Mouse (Mus musculus) Patski (cell line): ENCODE results near the gene Map10. TPM values are rescaled to one million over a fixed set of nuclear protein-coding genes. Genes with fewer than 3 reads are reported as not detected.

Experiments used
- ATAC-seq: fragments of 100-300 bp; one replicate; pipeline ENCODE4 v1.8.0; 2021
- CTCF ChIA-PET: fragments of 350-600 bp; sonication (Branson Sonifier 250); formaldehyde crosslinking; loops from one replicate; lab custom pipeline; 2022; ENCODE audit warnings: inconsistent platforms; lab: Charles Lee
- POLR2A ChIA-PET: fragments of 350-600 bp; sonication (Branson Sonifier 250); formaldehyde crosslinking; loops from one replicate; lab custom pipeline; 2022; ENCODE audit warnings: antibody characterized with exemption, inconsistent platforms; lab: Charles Lee
- DNase-seq: peaks from one replicate; pipeline ENCODE4 v3.0.0-alpha.2; 2011; ENCODE audit warnings: low read depth, low spot score
- H3K27me3 ChIP-seq: fragments of 371-371 bp; one replicate; pipeline ENCODE4 v1.5.1; 2021
- CTCF ChIP-seq: fragments of 100-300 bp; IDR thresholded peaks from one replicate; pipeline ENCODE4 v1.5.1; 2021
- in situ Hi-C: fragments of 300-500 bp; cut with MboI; formaldehyde crosslinking; loops from 3 replicates; pipeline ENCODE4 v1.11.1; 2018; ENCODE audit warnings: low pct_unique_long_range_greater_than_20kb, mixed read lengths
- polyA plus RNA-seq: library from polyadenylated mRNA; unstranded; gene quantifications from one replicate; pipeline ENCODE4 v1.2.3, GENCODE M21; 2021

The Map10 gene
- polyA plus RNA-seq, 1 experiment from 2014 or later: not detected

DNA sequence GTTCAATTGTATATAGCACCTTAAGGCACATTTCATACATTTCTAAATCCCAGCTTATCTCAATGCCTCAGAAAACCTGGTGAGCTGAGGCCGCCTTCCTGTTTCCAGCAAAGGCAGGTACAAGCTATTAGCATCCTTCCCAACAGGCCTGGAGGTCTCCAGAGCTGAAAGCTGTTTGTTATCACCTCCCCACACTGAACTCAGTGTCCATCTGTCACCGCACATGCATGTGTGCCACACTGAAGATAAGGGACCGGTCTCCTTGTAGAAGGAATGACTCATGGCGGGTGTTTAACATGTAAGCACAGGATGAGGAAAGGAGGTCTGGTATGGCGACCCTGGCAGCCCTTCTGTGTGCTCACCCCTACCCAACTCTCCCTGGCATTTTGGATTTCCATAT is 41.9 kb downstream of the Map10 start:
- ATAC-seq (no peak), DNase-seq (no peak)
- CTCF ChIA-PET: interaction anchor here (0.8 kb wide), 1 partner anchor 137 kb away, joined by 3 read pairs; no protein-coding TSS in a partner anchor
- POLR2A ChIA-PET: interaction anchor here (0.9 kb wide), 1 partner anchor 34 kb away, joined by 3 read pairs; no protein-coding TSS in a partner anchor
- in situ Hi-C loops: no loop called here
- no peaks in the 10 kb centered on the region for H3K27me3 ChIP-seq
- TF ChIP-seq CTCF: no peak

DNA sequence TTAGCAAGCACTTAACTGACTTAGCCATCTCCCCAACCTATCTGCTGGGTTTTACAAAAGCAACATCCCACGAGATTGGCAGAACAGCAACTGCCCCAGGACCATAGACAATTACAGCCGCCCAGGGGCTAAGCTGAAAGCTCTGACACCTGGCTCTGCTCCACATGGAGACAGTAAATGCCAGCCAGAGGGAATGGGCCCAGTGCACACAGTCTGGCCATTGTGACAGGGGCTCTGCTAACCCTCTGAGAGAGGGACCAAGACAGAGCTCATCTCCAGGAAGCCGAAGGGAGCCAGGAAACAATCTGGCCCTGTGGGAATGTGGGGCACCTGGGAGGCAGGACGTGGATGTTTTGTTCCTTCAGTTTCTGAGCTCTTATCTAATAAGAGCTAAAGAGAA is 46.6 kb downstream of the Map10 start:
- ChIA-PET CTCF (no interaction called here), POLR2A (no interaction called here)
- no peak for ATAC-seq
- no peak for DNase-seq
- H3K27me3 ChIP-seq: no peaks in the 10 kb centered on the region
- in situ Hi-C loops: no loop called here
- TF ChIP-seq CTCF: no peak

DNA sequence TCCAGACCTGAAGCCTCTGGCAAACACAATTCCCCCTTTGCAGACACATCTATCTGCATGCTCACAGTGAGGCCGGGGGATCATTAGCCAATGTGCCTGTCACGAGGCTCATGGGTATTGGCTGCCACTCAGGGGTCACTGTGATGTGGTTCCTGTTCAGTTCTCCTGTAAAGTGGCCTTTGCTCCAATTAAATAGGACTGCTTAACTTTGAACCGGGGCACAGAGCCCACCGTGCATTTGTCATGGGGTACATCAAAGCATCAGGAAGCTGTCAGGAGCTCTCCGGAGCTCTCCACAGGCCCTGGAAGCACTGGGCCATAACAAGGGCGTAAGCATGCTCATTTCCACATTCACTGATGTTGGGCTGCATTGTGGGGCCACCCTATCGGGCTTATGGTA is 47.0 kb downstream of the Map10 start:
- TF ChIP-seq CTCF: no peak
- ATAC-seq (no peak), DNase-seq (no peak)
- in situ Hi-C loops: no loop called here
- no peaks in the 10 kb centered on the region for H3K27me3 ChIP-seq
- POLR2A ChIA-PET: no interaction called here
- CTCF ChIA-PET: interaction anchor here (0.7 kb wide), 1 partner anchor 18 kb away, joined by 3 read pairs; no protein-coding TSS in a partner anchor

DNA sequence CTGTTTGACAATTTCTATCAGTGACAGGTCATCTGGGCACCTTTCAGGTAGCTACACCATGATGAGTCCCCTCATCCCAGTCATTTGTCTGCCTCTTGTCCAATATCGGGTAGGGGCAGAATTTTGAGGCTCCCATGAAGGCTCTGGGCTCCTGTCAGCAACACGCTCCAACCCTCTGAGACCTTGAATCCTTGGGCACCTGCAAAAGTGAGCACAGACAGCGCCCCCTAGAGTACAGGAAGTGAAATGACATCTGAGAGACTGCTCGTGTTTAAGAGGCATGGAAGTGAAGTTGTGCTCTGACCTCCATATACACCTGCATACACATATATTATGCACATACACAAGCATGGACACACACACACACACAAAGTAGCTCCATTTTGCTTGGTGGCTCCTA is 49.3 kb downstream of the Map10 start:
- peak; percentile 63 for TF ChIP-seq CTCF
- H3K27me3 ChIP-seq: no peaks in the 10 kb centered on the region
- in situ Hi-C loops: no loop called here
- ChIA-PET POLR2A (no interaction called here), CTCF (interaction anchor here (0.6 to 2.0 kb wide), 6 partner anchors 10 to 144 kb away, joined by 3 to 7 read pairs (median 3); no protein-coding TSS in a partner anchor)
- DNase-seq (no peak), ATAC-seq (no peak)

DNA sequence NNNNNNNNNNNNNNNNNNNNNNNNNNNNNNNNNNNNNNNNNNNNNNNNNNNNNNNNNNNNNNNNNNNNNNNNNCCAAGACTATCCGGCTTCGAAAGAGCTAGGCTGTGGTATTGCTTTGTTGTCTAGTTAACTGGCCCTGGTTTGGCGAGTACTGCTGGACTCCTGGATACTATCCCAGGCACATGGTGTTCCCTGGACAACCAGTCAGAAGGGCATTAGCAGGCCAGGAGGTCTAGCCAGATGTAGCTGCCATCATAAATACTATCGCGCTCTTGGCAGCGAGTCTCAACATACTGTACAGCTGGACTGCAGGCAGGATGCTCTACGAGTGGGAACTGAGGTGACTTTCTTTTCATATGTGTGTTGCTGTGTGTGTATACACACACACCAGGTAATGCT is 53.1 kb downstream of the Map10 start:
- H3K27me3 ChIP-seq: no peaks in the 10 kb centered on the region
- POLR2A ChIA-PET: no interaction called here
- in situ Hi-C loops: loop anchor here (10.0 kb wide), 1 partner anchor 148 kb away; no protein-coding TSS in a partner anchor
- no peak for ATAC-seq
- no peak for DNase-seq
- CTCF ChIA-PET: no interaction called here
- TF ChIP-seq CTCF: no peak

Other genes starting within 250 kb of the Map10 start
- 20.4 TPM for gene Sipa1l2, start 100.0 kb upstream of the Map10 start, polyA plus RNA-seq
- 52.4 TPM for gene Ntpcr, start 60.1 kb downstream of the Map10 start, polyA plus RNA-seq
- gene Pcnx2, start 228.5 kb downstream of the Map10 start, polyA plus RNA-seq: 0.27 TPM
- 11.9 TPM for gene Map3k21, start 240.6 kb downstream of the Map10 start, polyA plus RNA-seq